Mouse (Mus musculus) large intestine, adult 2 months (tissue): ENCODE results near the gene Vmn1r33. TPM values are rescaled to one million over a fixed set of nuclear protein-coding genes. Genes with fewer than 3 reads are reported as not detected.
"Not testable (repeated sequence)": the region's sequence is repeated elsewhere in the genome, so short reads cannot be mapped to it uniquely, and the experiment has no call there.

Experiments
- DNase-seq: peaks from one replicate; pipeline ENCODE4 v3.0.0-alpha.2; 2012; ENCODE audit warnings: low read depth, low spot score
- whole genome bisulfite sequencing: fragments of 180-500 bp; shearing (Covaris S2); methylation state at CpG from one replicate; pipeline ENCODE4 v1.1.7; 2018; 5-methylcytosine and 5-hydroxymethylcytosine counted together
- polyA plus RNA-seq: library from polyadenylated mRNA; depleted of rRNA; stranded (reverse); fragments of >200 nt; gene quantifications from 2 replicates; pipeline ENCODE4 v1.2.3, GENCODE M21; 2012; rRNA removed

Vmn1r33 gene
- not detected in 2 replicates for polyA plus RNA-seq

GRCm38 (mm10) chr6:66618182-66618581 lies at the start of gene Vmn1r33:
Gene Vmn1r33, minus strand, starts transcription at chr6:66618282.
- not testable (repeated sequence) for DNase-seq

- DNase-seq: no peak
- WGBS: 85% methylated on average over 1 of the region's 1 CpGs
Measured at GRCm38 (mm10) chr6:66643779-66644178, 25.7 kb upstream of the Vmn1r33 start, which contains the start of gene Vmn1r34. Gene Vmn1r34, minus strand, starts transcription at chr6:66643879.

GRCm38 (mm10) chr6:66595804-66596203 lies 22.3 kb downstream of the Vmn1r33 start:
- no peak for DNase-seq

Other genes with a start within 250 kb of the Vmn1r33 start
- gene Mad2l1, start 82.9 kb downstream of the Vmn1r33 start, polyA plus RNA-seq: 16.4 and 17.9 TPM in 2 replicates
- gene Vmn1r32, start 58.2 kb downstream of the Vmn1r33 start, polyA plus RNA-seq: not detected in 2 replicates
- gene Vmn1r34, start 25.6 kb upstream of the Vmn1r33 start, polyA plus RNA-seq: not detected in 2 replicates
- not detected in 2 replicates for gene Vmn1r35, start 67.6 kb upstream of the Vmn1r33 start, polyA plus RNA-seq
- not detected in 2 replicates for gene Vmn1r36, start 100.9 kb upstream of the Vmn1r33 start, polyA plus RNA-seq
- not detected in 2 replicates for gene Vmn1r37, start 111.1 kb upstream of the Vmn1r33 start, polyA plus RNA-seq
- not detected in 2 replicates for gene Vmn1r38, start 164.3 kb upstream of the Vmn1r33 start, polyA plus RNA-seq
- gene Vmn1r39, start 192.3 kb upstream of the Vmn1r33 start, polyA plus RNA-seq: not detected in 2 replicates